Comparison of ENCODE assay signal across 8 mouse cellular contexts in the genomic region with DNA sequence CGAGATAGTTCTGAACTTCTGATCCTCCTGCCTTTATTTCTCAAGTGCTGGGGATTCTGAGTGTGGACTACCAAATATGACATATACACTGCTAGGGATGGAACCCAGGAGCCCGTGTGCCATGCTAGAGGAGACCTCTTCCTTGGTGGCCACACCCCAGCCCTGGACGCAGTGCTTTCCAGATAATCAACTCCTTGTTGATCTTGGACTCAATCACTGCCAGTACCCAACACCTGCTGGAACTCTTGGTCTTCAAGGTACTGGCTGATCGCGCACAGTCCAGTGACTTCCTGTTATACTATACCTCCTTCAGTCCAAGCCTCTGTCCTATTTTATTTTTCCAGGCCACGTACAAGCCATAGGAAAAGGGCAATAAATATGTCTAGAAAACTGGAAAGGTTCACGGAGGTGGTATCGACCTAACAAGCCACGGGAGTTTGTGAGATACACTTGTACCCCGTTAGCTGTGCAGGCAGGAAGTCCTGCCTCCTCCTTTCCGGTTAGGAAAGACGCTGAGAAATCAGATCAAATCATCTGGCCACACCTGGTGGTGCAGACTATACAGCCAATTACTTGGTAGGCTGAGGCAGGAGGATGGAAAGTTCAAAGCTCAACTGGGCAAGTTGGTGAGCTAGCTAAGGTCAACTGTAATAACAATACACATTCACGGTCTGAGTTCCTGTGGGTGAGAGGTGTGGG. TPM values are rescaled to one million over a fixed set of nuclear protein-coding genes. Genes with fewer than 3 reads are reported as not detected.
A peak's percentile ranks its signal among the peaks of the same experiment; 100 is the strongest.
DNase-seq lines count a peak whose midpoint lies in the region; ATAC-seq and TF ChIP-seq lines count a peak whose summit lies in the region.

No protein-coding gene starts in this region.

- no peaks in the 10 kb centered on the region for H3K36me3 ChIP-seq in kidney, adult 2 months (ENCODE audit: control insufficient read depth, insufficient read depth, low read length)
- H3K36me3 ChIP-seq in forebrain, postnatal 0 days (ENCODE audit: insufficient read depth), result 0 out of 2 replicates have a peak, but pooled peaks cover 10% of the 10 kb centered on the region
- H3K36me3 ChIP-seq in liver, embryonic 16.5 days (ENCODE audit: control insufficient read depth, insufficient read depth), result peaks cover 4% of the 10 kb centered on the region; the same call in 1 of the 2 replicates

- TF ChIP-seq CTCF in kidney, adult 2 months (conservative IDR thresholded peaks at IDR 0.05; ENCODE audit: insufficient read depth, insufficient read length, low read depth, low read length), result no peak
- TF ChIP-seq CTCF in forebrain, postnatal 0 days (IDR thresholded peaks at IDR 0.05; ENCODE audit: low read depth), result no peak

- no peaks in the 10 kb centered on the region for H3K9me3 ChIP-seq in forebrain, postnatal 0 days (ENCODE audit: low read length)
- H3K9me3 ChIP-seq in liver, embryonic 16.5 days (replicated peaks; ENCODE audit: control insufficient read depth, low read length), result no peaks in the 10 kb centered on the region

- peak overlapping the region; percentile 89 for H3K4me3 ChIP-seq in kidney, adult 2 months (ENCODE audit: insufficient read depth, low read depth, low read length)
- H3K4me3 ChIP-seq in forebrain, postnatal 0 days (ENCODE audit: low read depth, low read length), result peak overlapping the region; percentile 95
- H3K4me3 ChIP-seq in liver, embryonic 16.5 days (ENCODE audit: low read depth, low read length), result peak overlapping the region; percentile 94

- H3K27ac ChIP-seq in kidney, adult 2 months (ENCODE audit: insufficient read depth, low read depth, low read length), result peak overlapping the region; percentile 94
- H3K27ac ChIP-seq in forebrain, postnatal 0 days (ENCODE audit: low read depth, low read length), result peak overlapping the region; percentile 89
- peak overlapping the region; percentile 88 for H3K27ac ChIP-seq in liver, embryonic 16.5 days (ENCODE audit: low read length)

- peak; percentile 51 for ATAC-seq in activated CD4-positive, CD25-positive, alpha-beta regulatory T cell, adult 4 months
- ATAC-seq in forebrain, postnatal 0 days, result peak; percentile 44
- peak; percentile 52 for ATAC-seq in liver, embryonic 16.5 days (ENCODE audit: low read depth)

- no peak for DNase-seq in kidney, adult 2 months
- DNase-seq in kidney, postnatal 25 days, result no peak
- DNase-seq in forebrain, postnatal 0 days, result no peak
- DNase-seq in embryo, embryonic 11 days, result no peak
- no peak for DNase-seq in gastrocnemius, postnatal 4 days (ENCODE audit: low spot score in 2 of 2)
- no peak for DNase-seq in left cerebral cortex, adult 11 months (ENCODE audit: low spot score)

- no peaks in the 10 kb centered on the region for H3K27me3 ChIP-seq in kidney, adult 2 months (replicated peaks; ENCODE audit: control insufficient read depth, insufficient read depth, low read length)
- H3K27me3 ChIP-seq in forebrain, postnatal 0 days (ENCODE audit: insufficient read depth, low read length), result no peaks in the 10 kb centered on the region
- H3K27me3 ChIP-seq in liver, embryonic 16.5 days (ENCODE audit: control insufficient read depth, insufficient read depth, low read depth, low read length), result no peaks in the 10 kb centered on the region

- no peak for TF ChIP-seq POLR2A in kidney, adult 2 months (IDR thresholded peaks at IDR 0.05; ENCODE audit: low read depth, low read length)

- H3K4me2 ChIP-seq in forebrain, postnatal 0 days (ENCODE audit: low read depth), result peak overlapping the region; percentile 92
- peak overlapping the region; percentile 67 for H3K4me2 ChIP-seq in liver, embryonic 16.5 days (ENCODE audit: low read depth, low read length)

- H3K4me1 ChIP-seq in kidney, adult 2 months (ENCODE audit: control insufficient read depth, insufficient read depth, low read length), result peaks cover 14% of the 10 kb centered on the region; the same call in 1 of the 2 replicates
- H3K4me1 ChIP-seq in forebrain, postnatal 0 days (ENCODE audit: insufficient read depth), result peaks cover 24% of the 10 kb centered on the region; the same call in 1 of the 2 replicates
- peaks cover 29% of the 10 kb centered on the region for H3K4me1 ChIP-seq in liver, embryonic 16.5 days (ENCODE audit: control insufficient read depth, low read depth, low read length)

- 39% methylated on average over 13 of the region's 13 CpGs for WGBS in kidney, adult 2 months
- 55% methylated on average over 13 of the region's 13 CpGs for WGBS in forebrain, postnatal 0 days
- WGBS in liver, embryonic 16.5 days (ENCODE audit: insufficient replicate concordance), result 30% methylated on average over 13 of the region's 13 CpGs

- peak overlapping the region; percentile 91; the same call in 1 of the 2 replicates for H3K9ac ChIP-seq in forebrain, postnatal 0 days
- H3K9ac ChIP-seq in liver, embryonic 16.5 days (ENCODE audit: low read depth, low read length), result peak overlapping the region; percentile 95

RNA-seq across cellular contexts. Expression of a gene that starts 10.0 kb away (rescaled TPM):
- polyA plus RNA-seq in kidney, adult 2 months (2012; rRNA removed), result 26.5 and 31.5 TPM in 2 replicates
- 10 to 100 TPM in 1 of 2 experiments, 1 to 10 TPM in 1; 7.4 to 11.7 TPM for polyA plus RNA-seq in activated CD4-positive, CD25-positive, alpha-beta regulatory T cell, adult 4 months (2017; shearing (Covaris generic))
- total RNA-seq in forebrain, postnatal 0 days (2014; rRNA removed), result 26.9 and 28.9 TPM in 2 replicates
- polyA plus RNA-seq in forebrain, postnatal 0 days (2015; fragmentation: Nextera tagmentation; extraction: Ambion mirVana), result 31.8 and 36.6 TPM in 2 replicates
- 6.7 and 8.3 TPM in 2 replicates for polyA plus RNA-seq in liver, embryonic 16.5 days (2015; fragmentation: Nextera tagmentation; extraction: Ambion mirVana)
- 10 to 100 TPM; 16.2 to 19.5 TPM for total RNA-seq in gastrocnemius, postnatal 4 days (2021)

RNA-seq across cellular contexts. Expression of a gene that starts 10.3 kb away (rescaled TPM):
- polyA plus RNA-seq in kidney, adult 2 months (2012; rRNA removed), result 97.9 and 98.2 TPM in 2 replicates
- polyA plus RNA-seq in activated CD4-positive, CD25-positive, alpha-beta regulatory T cell, adult 4 months (2017; shearing (Covaris generic)), result 100 to 1,000 TPM; 168 to 181 TPM
- 66.1 and 79.5 TPM in 2 replicates for total RNA-seq in forebrain, postnatal 0 days (2014; rRNA removed)
- polyA plus RNA-seq in forebrain, postnatal 0 days (2015; fragmentation: Nextera tagmentation; extraction: Ambion mirVana), result 84.5 and 88.6 TPM in 2 replicates
- 35.6 and 36.7 TPM in 2 replicates for polyA plus RNA-seq in liver, embryonic 16.5 days (2015; fragmentation: Nextera tagmentation; extraction: Ambion mirVana)
- 10 to 100 TPM; 22.6 to 23.3 TPM for total RNA-seq in gastrocnemius, postnatal 4 days (2021)

RNA-seq across cellular contexts. Expression of a gene that starts 35.3 kb away (rescaled TPM):
- 10.4 and 13.2 TPM in 2 replicates for polyA plus RNA-seq in kidney, adult 2 months (2012; rRNA removed)
- not detected for polyA plus RNA-seq in activated CD4-positive, CD25-positive, alpha-beta regulatory T cell, adult 4 months (2017; shearing (Covaris generic))
- 1.3 and 1.4 TPM in 2 replicates for total RNA-seq in forebrain, postnatal 0 days (2014; rRNA removed)
- polyA plus RNA-seq in forebrain, postnatal 0 days (2015; fragmentation: Nextera tagmentation; extraction: Ambion mirVana), result 3.3 and 4.4 TPM in 2 replicates
- polyA plus RNA-seq in liver, embryonic 16.5 days (2015; fragmentation: Nextera tagmentation; extraction: Ambion mirVana), result 1.5 TPM in 2 replicates
- total RNA-seq in gastrocnemius, postnatal 4 days (2021), result 1 to 10 TPM; 6.3 to 7.0 TPM
